In genomic region chr9:41237265-41237664, GRCm38 (mm10) we compare ENCODE assay signal across 18 mouse cellular contexts.
DNase-seq lines count a peak whose midpoint lies in the region; ATAC-seq and TF ChIP-seq lines count a peak whose summit lies in the region.
"Had no signal": no experiment of that assay in that cellular context is flagged by ENCODE, and none has a peak within 500 bp of the region (broad histone marks: within the 10 kb centered on the region; RNA-seq: fewer than 3 reads in every experiment).

No protein-coding gene starts in this region.

- H3K9ac ChIP-seq in forebrain, embryonic 12.5 days: no peak overlapping the region
- no peak overlapping the region for H3K9ac ChIP-seq in forebrain, embryonic 11.5 days (ENCODE audit: low read length)
- H3K9ac ChIP-seq in midbrain, postnatal 0 days (replicated peaks; ENCODE audit: low read length, poor library complexity, severe bottlenecking): no peak overlapping the region
- no peak overlapping the region for H3K9ac ChIP-seq in midbrain, embryonic 16.5 days (ENCODE audit: low read depth, low read length)
- no peak overlapping the region for H3K9ac ChIP-seq in forebrain, embryonic 15.5 days (replicated peaks)
- H3K9ac ChIP-seq: heart, embryonic 13.5 days; hindbrain, embryonic 12.5 days; intestine, embryonic 15.5 days had no signal

- no peak for ATAC-seq in forebrain, embryonic 12.5 days (ENCODE audit: low FRiP score)
- ATAC-seq in forebrain, embryonic 11.5 days (replicated peaks; ENCODE audit: low FRiP score): no peak
- no peak for ATAC-seq in midbrain, postnatal 0 days (ENCODE audit: low FRiP score)
- ATAC-seq in midbrain, embryonic 16.5 days: no peak
- no peak for ATAC-seq in forebrain, embryonic 15.5 days (replicated peaks)
- ATAC-seq: intestine, embryonic 15.5 days had no signal

- no peak for DNase-seq in forebrain, embryonic 11.5 days (ENCODE audit: low spot score)
- peak; percentile 51 for DNase-seq in midbrain, postnatal 0 days (ENCODE audit: low spot score)
- no peak for DNase-seq in adrenal gland, postnatal 36 days
- DNase-seq in lung, adult 18-20 months: no peak
- DNase-seq: adrenal gland, adult 8-10 months; cerebellum, adult 11-12 months; cerebellum, adult 9-11 months; cerebellum, postnatal 36 days; gastrocnemius, postnatal 14 days; heart, postnatal 36 days; kidney, adult 18-20 months had no signal

- TF ChIP-seq CTCF in midbrain, postnatal 0 days (IDR thresholded peaks at IDR 0.05): no peak

- 0 out of 2 replicates have a peak overlapping the region, but pooled peaks have one; percentile 10 for H3K27ac ChIP-seq in forebrain, embryonic 12.5 days
- no peak overlapping the region; the same call in 1 of the 2 replicates for H3K27ac ChIP-seq in forebrain, embryonic 11.5 days (ENCODE audit: low read depth, low read length)
- H3K27ac ChIP-seq in midbrain, postnatal 0 days (ENCODE audit: low read depth, low read length): no peak overlapping the region
- H3K27ac ChIP-seq in midbrain, embryonic 16.5 days (ENCODE audit: low read length): no peak overlapping the region
- 0 out of 2 replicates have a peak overlapping the region, but pooled peaks have one; percentile 37 for H3K27ac ChIP-seq in forebrain, embryonic 15.5 days (replicated peaks)
- H3K27ac ChIP-seq: heart, embryonic 13.5 days; intestine, embryonic 15.5 days had no signal

- no peaks in the 10 kb centered on the region for H3K27me3 ChIP-seq in forebrain, embryonic 12.5 days
- no peaks in the 10 kb centered on the region for H3K27me3 ChIP-seq in forebrain, embryonic 11.5 days (ENCODE audit: control insufficient read depth, insufficient read depth, low read length)
- H3K27me3 ChIP-seq in midbrain, postnatal 0 days (ENCODE audit: insufficient read depth, low read length): no peaks in the 10 kb centered on the region
- no peaks in the 10 kb centered on the region for H3K27me3 ChIP-seq in midbrain, embryonic 16.5 days (ENCODE audit: control insufficient read depth, insufficient read depth, low read depth, low read length)
- H3K27me3 ChIP-seq in forebrain, embryonic 15.5 days: no peaks in the 10 kb centered on the region
- H3K27me3 ChIP-seq: CH12.LX; heart, embryonic 13.5 days; hindbrain, embryonic 12.5 days; intestine, embryonic 15.5 days had no signal

- no peaks in the 10 kb centered on the region for H3K4me1 ChIP-seq in forebrain, embryonic 12.5 days
- no peaks in the 10 kb centered on the region; the same call in 1 of the 2 replicates for H3K4me1 ChIP-seq in forebrain, embryonic 11.5 days (replicated peaks; ENCODE audit: control insufficient read depth, insufficient read depth, low read length)
- H3K4me1 ChIP-seq in midbrain, postnatal 0 days (ENCODE audit: insufficient read depth, low read length): no peaks in the 10 kb centered on the region
- H3K4me1 ChIP-seq in midbrain, embryonic 16.5 days (ENCODE audit: control insufficient read depth, insufficient read depth, low read length): 0 out of 2 replicates have a peak, but pooled peaks cover 3% of the 10 kb centered on the region
- peaks cover 9% of the 10 kb centered on the region for H3K4me1 ChIP-seq in forebrain, embryonic 15.5 days
- H3K4me1 ChIP-seq: heart, embryonic 13.5 days; intestine, embryonic 15.5 days had no signal

- WGBS in forebrain, embryonic 12.5 days: 41% methylated on average over 5 of the region's 5 CpGs
- 39% methylated on average over 5 of the region's 5 CpGs for WGBS in forebrain, embryonic 11.5 days
- 52% methylated on average over 5 of the region's 5 CpGs for WGBS in midbrain, postnatal 0 days
- 44% methylated on average over 5 of the region's 5 CpGs for WGBS in midbrain, embryonic 16.5 days
- 29% methylated on average over 5 of the region's 5 CpGs for WGBS in forebrain, embryonic 15.5 days

- no peaks in the 10 kb centered on the region for H3K9me3 ChIP-seq in forebrain, embryonic 12.5 days
- no peaks in the 10 kb centered on the region for H3K9me3 ChIP-seq in forebrain, embryonic 11.5 days (ENCODE audit: control insufficient read depth, low read length)
- H3K9me3 ChIP-seq in midbrain, postnatal 0 days (ENCODE audit: low read length): no peaks in the 10 kb centered on the region
- H3K9me3 ChIP-seq in midbrain, embryonic 16.5 days (replicated peaks; ENCODE audit: control insufficient read depth, low read length, poor library complexity, severe bottlenecking): no peaks in the 10 kb centered on the region
- no peaks in the 10 kb centered on the region for H3K9me3 ChIP-seq in forebrain, embryonic 15.5 days
- H3K9me3 ChIP-seq: heart, embryonic 13.5 days; hindbrain, embryonic 12.5 days; intestine, embryonic 15.5 days had no signal

- no peak overlapping the region for H3K4me3 ChIP-seq in forebrain, embryonic 12.5 days (replicated peaks)
- no peak overlapping the region for H3K4me3 ChIP-seq in forebrain, embryonic 11.5 days (ENCODE audit: low read depth, low read length)
- H3K4me3 ChIP-seq in midbrain, postnatal 0 days (ENCODE audit: low read depth, low read length): no peak overlapping the region
- H3K4me3 ChIP-seq in midbrain, embryonic 16.5 days (ENCODE audit: low read depth, low read length): no peak overlapping the region
- no peak overlapping the region for H3K4me3 ChIP-seq in forebrain, embryonic 15.5 days
- H3K4me3 ChIP-seq: heart, embryonic 13.5 days; hindbrain, embryonic 12.5 days; intestine, embryonic 15.5 days had no signal

- H3K36me3 ChIP-seq in forebrain, embryonic 12.5 days (replicated peaks): no peaks in the 10 kb centered on the region
- H3K36me3 ChIP-seq in forebrain, embryonic 11.5 days (ENCODE audit: control insufficient read depth, insufficient read depth, low read length): no peaks in the 10 kb centered on the region
- H3K36me3 ChIP-seq in midbrain, postnatal 0 days (ENCODE audit: insufficient read depth, low read length): no peaks in the 10 kb centered on the region
- H3K36me3 ChIP-seq in midbrain, embryonic 16.5 days (ENCODE audit: control insufficient read depth, insufficient read depth, low read length): no peaks in the 10 kb centered on the region
- H3K36me3 ChIP-seq in forebrain, embryonic 15.5 days: no peaks in the 10 kb centered on the region
- H3K36me3 ChIP-seq: heart, embryonic 13.5 days; hindbrain, embryonic 12.5 days; intestine, embryonic 15.5 days had no signal

- H3K4me2 ChIP-seq in forebrain, embryonic 12.5 days: no peak overlapping the region
- no peak overlapping the region for H3K4me2 ChIP-seq in forebrain, embryonic 11.5 days (ENCODE audit: low read depth, low read length, severe bottlenecking)
- no peak overlapping the region for H3K4me2 ChIP-seq in midbrain, postnatal 0 days (ENCODE audit: low read depth, low read length, poor library complexity, severe bottlenecking)
- H3K4me2 ChIP-seq in midbrain, embryonic 16.5 days (ENCODE audit: low read length): no peak overlapping the region
- H3K4me2 ChIP-seq in forebrain, embryonic 15.5 days (replicated peaks): no peak overlapping the region
- H3K4me2 ChIP-seq: heart, embryonic 13.5 days; hindbrain, embryonic 12.5 days; intestine, embryonic 15.5 days had no signal

Comparison
In these comparisons a context has a peak if more than half of its experiments do, and no peak if none do; other contexts are left out.
1. H3K27ac ChIP-seq: peak in forebrain, embryonic 12.5 days (single experiment) and forebrain, embryonic 15.5 days (single experiment); none in forebrain, embryonic 11.5 days (single experiment), midbrain, postnatal 0 days (single experiment) and midbrain, embryonic 16.5 days (single experiment).